Mouse (Mus musculus) brain, embryonic 14.5 days (tissue): Measurements from ENCODE around the gene Plxdc2. TPM values are rescaled to one million over a fixed set of nuclear protein-coding genes. Genes with fewer than 3 reads are reported as not detected.

ENCODE experiments used
- DNase-seq: peaks from one replicate; pipeline ENCODE4 v3.0.0-alpha.2; 2011; ENCODE audit warnings: low read depth
- CTCF ChIP-seq: fragments of 200-500 bp; IDR thresholded peaks from 2 replicates; pipeline ENCODE4 v1.5.1; 2012; ENCODE audit warnings: inconsistent platforms, mild to moderate bottlenecking, moderate library complexity, borderline replicate concordance; ENCODE audit not compliant: insufficient read depth, insufficient read length; ENCODE audit errors: extremely low read depth
- POLR2A ChIP-seq: fragments of 200-500 bp; IDR thresholded peaks from 2 replicates; pipeline ENCODE4 v1.6.1; 2012; ENCODE audit warnings: mild to moderate bottlenecking, inconsistent platforms, borderline replicate concordance; ENCODE audit not compliant: poor library complexity, insufficient read depth, insufficient read length, severe bottlenecking; ENCODE audit errors: extremely low read depth
- polyA plus RNA-seq: library from polyadenylated mRNA; depleted of rRNA; stranded (reverse); fragments of >200 nt; gene quantifications from 2 replicates; pipeline ENCODE4 v1.2.3, GENCODE M21; 2012

Plxdc2 gene
- polyA plus RNA-seq, 1 experiment: 9.1 TPM

DNA sequence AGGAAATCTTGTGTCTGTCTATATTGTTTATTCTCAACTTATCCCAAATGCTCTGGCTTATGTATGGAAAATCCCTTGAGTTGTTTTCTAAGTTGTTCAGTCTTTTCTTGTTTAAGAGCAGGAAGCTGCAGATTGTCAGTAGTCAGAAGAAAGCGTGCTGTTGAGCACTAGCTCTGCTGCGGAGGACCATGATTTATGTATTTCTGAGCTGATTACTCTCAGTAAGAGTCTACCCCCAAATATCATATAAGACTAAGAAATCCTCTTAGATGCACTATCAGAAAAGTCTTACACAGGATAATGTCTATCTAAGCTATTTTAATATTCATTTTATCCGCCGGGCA lies 95.5 kb downstream of the Plxdc2 start:
- no peak for DNase-seq
- TF ChIP-seq POLR2A (no peak), CTCF (no peak)

DNA sequence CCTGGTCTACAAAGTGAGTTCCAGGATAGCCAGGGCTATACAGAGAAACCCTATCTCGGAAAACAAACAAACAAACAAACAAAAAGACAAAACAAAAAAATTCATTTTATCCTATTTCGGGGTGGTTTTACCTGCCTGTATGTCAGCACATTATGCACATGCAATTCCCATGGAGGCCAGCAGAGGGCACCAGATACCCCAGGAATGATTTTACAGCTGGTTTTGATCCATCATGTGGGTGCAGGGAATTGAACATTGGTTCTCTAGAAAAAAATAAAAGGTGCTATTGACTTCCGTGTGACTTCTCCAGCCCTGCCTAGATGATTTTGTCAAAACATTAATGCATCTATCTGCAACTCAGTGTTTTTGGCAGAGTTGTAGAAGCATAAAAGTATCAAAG lies 96.0 kb downstream of the Plxdc2 start:
- TF ChIP-seq CTCF: peak; percentile 51; the same call in 1 of the 2 replicates
- TF ChIP-seq POLR2A: no peak
- no peak for DNase-seq

DNA sequence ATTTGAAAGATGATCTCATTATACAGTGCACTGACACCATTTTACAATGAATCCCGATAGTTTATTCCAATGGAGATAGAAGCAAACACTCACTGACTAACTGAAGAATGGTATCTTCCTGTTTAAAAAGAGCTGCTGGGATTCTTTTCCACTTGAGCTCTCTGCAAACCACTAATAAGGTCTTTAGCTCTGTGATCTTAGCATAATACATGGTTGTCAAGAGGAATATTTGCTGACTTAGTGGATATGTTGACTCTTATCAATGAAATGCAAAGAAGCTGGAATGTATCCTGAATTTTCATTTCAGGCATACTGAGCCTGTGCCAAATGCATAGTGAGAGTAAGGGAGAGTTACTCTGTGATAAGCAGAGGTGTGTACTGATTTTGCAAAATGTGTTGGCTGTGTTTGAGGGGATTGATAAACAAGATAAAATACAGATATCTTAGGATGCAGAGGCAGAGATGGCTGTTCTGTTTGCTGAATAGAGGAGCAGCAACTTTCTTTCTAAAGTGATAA lies 100.2 kb downstream of the Plxdc2 start:
- peak; percentile 26 for DNase-seq
- TF ChIP-seq CTCF: no peak
- TF ChIP-seq POLR2A: no peak

DNA sequence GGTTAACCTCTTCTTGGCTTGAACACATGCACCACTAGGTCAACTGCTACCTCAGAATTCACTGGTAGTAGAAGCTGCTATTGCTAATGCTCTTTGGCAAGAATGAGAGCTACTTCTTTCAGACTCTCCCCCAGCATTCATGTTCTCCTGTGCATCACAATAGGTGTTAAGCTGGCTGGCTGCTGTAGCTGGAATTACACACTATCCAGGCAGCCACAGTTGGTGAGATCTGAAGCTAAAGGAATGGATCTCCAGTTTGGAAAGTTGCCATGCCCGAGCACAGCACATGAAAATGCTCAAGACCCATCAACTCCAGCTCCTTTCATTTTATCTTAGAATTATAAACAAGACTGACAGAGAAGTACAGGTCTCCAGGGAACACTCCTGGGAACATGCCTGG lies 103.4 kb downstream of the Plxdc2 start:
- no peak for TF ChIP-seq CTCF
- peak; percentile 57 for DNase-seq

DNA sequence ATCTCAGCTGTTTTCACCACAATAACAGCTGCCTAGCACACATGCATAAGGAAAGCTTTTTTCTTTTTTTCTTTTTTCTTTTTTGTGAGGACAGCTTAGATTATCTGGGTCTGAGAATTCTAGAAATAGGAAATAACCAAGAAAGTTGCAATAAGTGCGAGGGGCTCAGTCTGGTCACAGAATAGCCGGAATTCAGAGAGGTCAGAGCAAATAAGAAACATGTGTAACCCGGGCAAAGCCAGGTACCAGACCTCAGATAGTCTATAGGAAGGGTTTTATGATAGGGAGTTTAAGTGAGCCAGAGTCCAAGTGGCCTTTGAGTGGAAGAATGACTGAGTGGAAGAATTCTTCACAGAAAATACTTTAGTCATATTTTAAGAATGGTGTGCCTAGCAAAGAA lies 114.0 kb downstream of the Plxdc2 start:
- TF ChIP-seq CTCF: no peak
- no peak for TF ChIP-seq POLR2A
- no peak for DNase-seq

DNA sequence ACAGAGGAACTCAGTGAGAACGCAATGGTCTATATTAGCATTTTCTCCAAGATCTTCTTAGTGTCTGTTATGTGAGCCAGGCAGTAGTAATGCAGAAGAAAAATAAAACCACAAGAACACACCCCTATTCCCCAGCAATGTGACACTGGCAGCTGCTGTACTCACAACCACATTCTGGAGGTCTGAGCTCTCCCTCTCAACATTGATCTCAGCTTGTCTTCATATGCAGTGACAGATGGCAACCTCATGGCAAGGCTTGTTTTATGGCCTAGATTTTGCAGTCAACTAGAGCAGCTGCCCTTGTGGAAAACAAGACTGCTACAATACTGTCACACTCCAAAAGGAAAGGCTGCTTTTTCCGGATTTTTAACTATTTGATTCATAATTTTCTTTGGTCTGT lies 127.8 kb downstream of the Plxdc2 start:
- peak; percentile 41 for DNase-seq
- TF ChIP-seq CTCF: no peak
- no peak for TF ChIP-seq POLR2A

DNA sequence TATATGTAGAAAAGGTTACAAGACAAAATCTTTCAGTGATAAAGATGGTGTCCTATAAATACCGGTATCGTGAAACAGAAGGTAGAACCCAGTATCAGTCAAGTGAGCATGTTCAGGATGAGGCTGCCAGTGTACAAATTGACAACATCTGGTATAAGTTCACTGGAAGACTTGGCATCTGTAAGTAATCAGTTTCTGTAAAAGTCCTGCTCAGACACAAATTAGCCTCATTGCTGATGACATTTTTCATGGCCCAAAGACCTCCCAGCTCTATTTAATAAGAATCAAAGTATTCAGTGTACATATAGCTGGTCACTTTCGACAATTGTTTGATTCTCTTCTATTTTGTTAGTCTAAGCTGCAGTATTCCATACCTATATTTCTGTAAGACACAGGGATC lies 129.9 kb downstream of the Plxdc2 start:
- TF ChIP-seq POLR2A (no peak), CTCF (no peak)

DNA sequence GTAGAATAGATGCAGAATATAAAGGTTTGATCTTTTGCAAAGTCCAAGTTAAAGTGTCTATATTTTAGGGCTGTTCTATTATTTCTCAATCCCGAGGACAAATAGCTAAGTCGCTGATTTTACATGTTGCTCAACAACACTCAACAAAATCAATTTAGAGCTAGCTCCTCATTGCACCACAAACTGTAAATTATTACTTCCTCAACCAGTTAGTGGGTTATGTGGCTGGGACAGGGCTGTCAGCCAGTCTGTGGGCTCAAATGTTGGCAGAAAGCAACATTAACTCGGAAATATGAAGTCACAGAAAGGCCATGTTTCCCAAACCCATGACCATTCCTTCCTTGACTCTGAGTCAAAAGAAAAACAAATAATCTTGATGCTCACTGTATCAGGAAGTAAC lies 135.1 kb downstream of the Plxdc2 start:
- DNase-seq: no peak
- TF ChIP-seq CTCF (no peak), POLR2A (no peak)

More for the DNA sequence above, 129.9 kb downstream of the Plxdc2 start:
- no peak for DNase-seq

DNA sequence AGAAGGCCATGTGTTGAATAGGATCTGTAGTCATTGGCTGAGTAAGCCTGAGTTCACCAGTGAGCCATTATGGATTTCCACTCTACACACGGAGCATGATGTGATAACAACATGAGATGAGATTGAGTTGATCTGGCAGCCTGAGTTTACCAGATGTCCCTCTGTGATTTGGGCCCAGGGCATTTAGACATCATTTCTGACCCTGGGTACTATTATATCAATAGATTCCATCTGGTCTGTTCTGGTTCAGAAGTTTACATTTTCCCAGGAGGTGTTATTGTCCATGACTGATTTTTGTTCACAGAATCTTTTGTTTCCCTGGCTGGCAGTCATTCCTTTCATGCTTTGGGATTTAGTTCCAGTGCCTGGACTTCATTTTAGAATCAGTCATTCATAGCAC lies 146.7 kb downstream of the Plxdc2 start:
- TF ChIP-seq POLR2A: no peak
- no peak for TF ChIP-seq CTCF
- peak; percentile 15 for DNase-seq

DNA sequence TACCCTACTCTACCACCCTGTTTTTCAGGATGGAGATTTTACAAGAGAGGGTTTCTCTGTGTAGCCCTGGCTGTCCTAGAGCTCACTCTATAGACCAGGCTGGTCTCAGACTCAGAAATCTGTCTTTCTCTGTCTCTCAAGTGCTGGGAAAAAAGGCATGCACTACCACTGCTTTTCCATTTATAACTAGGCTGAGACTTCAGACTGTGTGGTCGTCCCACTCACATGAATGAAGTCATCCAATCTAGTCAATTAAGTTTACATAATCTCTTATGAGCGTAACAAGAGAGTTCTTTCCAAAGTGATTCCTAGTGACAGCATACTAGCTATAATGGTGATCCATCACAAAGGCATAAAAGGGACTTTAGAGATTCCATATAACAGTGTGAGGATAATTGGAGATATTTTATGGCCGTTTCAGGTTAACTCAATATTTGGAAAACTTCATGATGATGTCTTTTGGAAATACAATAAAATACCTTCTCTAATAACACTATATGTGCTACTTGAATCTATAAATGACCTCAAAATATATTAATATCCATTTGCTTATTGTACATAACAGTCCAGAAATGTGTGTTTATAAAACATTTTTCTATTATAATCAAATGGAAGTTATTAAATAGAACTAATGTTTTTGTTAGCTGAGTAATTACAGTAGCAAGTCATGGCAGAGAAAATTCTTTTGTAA lies 151.6 kb downstream of the Plxdc2 start:
- TF ChIP-seq CTCF (no peak), POLR2A (no peak)
- no peak for DNase-seq

DNA sequence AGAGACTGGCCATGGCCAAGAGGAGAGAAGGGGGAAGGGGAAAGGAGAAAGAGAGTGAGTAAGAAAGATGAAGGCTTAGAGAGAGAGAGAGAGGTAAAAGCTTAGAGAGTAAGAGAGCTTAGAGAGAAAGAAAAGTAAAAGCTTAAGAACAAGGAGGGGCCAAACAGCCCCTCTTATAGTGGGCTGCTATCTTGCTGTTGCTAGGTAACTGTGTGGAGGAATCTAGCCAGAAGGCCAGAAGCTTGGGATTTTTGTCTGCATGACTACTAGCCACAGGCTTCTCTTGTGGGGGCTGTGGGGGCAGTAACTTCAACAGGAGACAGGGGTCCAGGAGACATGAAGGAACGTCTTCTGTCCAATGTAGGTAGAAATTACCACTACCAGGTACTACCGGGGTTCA lies 162.0 kb downstream of the Plxdc2 start:
- DNase-seq: no peak

DNA sequence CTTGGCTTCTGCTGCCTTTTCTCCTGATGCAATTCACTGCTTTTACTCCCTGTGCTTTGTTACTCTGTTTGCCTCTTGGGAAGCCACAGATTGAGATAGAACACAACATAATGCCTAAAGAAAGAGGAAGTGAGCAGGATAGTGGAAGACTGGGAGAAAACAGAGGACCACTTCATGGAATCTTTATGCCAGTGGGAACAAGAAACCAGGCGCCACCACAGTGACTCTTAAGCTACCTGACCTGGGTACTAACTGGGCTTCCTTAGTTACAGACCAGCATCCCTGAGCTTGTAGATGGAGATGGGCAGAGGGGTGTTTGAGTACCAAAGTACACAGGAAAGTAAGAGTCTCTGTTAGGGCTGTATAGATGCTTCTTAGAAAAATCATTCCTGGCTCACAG lies 167.3 kb downstream of the Plxdc2 start:
- DNase-seq: no peak
- TF ChIP-seq POLR2A (no peak), CTCF (no peak)

More for the DNA sequence above, 162.0 kb downstream of the Plxdc2 start:
- no peak for TF ChIP-seq POLR2A
- TF ChIP-seq CTCF: no peak

DNA sequence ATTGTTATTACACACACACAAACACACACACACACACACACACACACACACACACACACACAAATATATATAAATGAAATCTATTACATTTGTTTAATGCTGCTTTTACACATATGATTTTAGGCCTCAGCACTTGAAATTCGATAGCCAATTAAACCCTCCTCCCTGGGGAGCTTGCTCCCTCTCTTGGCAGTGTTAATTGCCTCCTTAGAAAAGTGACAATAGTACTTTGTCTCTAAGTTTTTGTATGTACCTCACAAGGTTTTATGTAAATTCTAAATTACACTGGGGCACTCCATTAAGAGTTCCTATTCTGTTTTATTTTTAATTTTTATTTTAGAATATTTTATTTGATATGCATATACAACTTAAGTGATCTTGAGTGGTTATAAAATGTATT lies 176.1 kb downstream of the Plxdc2 start:
- DNase-seq: peak; percentile 54
- TF ChIP-seq POLR2A: no peak
- TF ChIP-seq CTCF: no peak

DNA sequence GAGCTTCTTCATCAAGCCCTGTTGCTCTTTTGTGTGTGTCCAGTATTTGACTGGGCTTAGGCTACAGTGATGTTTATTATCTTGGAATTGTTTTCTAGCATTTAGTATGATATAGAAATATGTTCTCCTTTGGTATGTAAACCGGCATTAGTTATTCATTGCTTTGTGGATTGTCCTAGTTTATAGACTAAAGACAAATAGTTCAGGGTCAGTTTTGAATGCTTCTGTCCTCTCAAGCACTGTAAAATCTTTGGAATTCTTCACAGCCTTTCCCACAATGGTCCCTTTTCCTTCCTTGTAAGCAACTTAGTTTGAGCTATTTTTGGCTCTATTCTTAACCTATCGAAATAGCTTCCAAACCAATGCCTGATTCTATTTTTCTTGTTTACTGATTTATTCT lies 178.5 kb downstream of the Plxdc2 start:
- TF ChIP-seq POLR2A: no peak
- no peak for TF ChIP-seq CTCF
- DNase-seq: no peak
